Mouse (Mus musculus): ENCODE measurements around the gene Gucy1b2.

The Gucy1b2 gene

DNA sequence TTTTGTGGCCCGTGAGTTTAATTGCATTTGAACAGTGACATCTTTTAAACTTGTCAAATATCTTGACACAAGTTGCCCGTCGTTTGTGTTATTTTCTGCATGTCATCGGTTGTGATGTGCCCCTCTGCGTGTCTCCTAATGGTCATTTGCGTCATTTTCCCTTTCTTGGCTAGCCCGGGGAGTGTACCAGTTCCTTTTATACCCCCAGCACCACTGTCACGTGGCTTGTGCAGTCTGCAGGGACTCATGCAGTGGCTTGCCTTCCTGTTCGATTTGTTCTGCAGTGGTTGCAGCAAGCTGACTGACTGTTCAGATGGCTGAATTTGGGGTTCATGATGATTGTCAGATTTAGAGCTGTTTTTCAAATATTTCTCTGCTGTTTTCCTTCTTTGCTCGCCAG lies 82.1 kb downstream of the Gucy1b2 start:
- DNase-seq (ENCODE audit: low read depth, low spot score), result no peak

- peak; percentile 40 for DNase-seq (ENCODE audit: low read depth, low spot score)
These were observed 85.3 kb downstream of the Gucy1b2 start for GRCm38 (mm10) chr14:62370819-62371218.

GRCm38 (mm10) chr14:62363774-62364173 lies 92.3 kb downstream of the Gucy1b2 start:
- no peak for DNase-seq (ENCODE audit: low read depth, low spot score)

DNA sequence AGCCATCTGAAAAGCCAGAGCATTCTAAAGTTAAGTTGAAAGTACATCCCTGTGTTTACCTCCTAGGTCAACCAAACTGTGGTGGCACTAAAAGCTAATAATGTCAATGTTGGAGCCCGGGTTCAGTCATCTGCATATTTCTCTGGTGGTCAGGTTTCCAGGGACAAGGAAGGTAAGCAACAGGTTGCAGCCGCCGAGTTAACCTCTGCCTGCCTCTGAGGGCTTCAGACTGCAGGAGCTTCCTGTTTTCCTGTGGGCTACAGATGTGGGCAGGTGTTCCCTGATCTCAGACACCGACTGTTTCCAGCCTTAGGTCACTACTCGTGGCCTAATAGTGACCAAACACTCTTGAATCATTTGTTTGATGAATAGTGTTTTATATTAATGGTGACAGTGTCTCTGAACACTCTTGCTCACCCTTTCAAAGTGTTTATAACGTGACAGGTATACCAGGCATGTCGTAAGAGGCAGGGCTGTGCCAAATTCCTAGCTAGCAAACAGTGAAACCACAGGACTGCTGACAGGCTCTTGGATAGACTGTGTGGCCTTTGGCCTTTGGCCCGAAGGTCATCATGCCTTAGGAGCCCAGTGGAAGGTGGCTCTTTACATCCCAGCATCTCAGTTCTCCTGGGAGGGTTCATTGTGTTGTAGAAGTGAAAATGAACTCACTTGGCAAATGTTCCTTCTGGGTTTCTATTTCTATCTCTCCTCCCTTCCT lies 94.7 kb downstream of the Gucy1b2 start:
- no peak for DNase-seq (ENCODE audit: low read depth, low spot score)

GRCm38 (mm10) chr14:62355201-62355600 lies 100.9 kb downstream of the Gucy1b2 start:
- DNase-seq (ENCODE audit: low read depth, low spot score), result no peak

- DNase-seq (ENCODE audit: low read depth, low spot score), result no peak
These were observed 102.3 kb downstream of the Gucy1b2 start for GRCm38 (mm10) chr14:62353793-62354192.

DNA sequence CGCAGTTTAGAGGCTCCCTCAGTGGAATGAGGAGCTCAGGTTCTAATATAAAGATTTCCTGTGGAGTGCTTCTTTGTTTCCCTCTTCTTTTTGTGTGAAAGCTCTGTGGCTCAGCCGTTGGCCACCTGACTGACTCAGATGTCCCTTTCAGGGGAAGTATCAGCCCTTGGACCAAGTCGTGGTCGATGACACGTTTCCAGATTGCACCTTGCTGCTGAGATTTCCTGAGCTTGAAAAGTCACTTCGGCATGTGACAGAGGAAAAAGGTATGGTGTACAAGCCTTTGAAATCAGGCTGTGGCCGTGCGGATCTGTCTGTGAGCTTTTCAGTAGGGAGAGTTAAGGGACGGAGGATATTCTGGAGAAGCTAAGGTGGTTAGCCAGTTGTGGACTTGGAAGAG lies 102.7 kb downstream of the Gucy1b2 start:
- DNase-seq (ENCODE audit: low read depth, low spot score), result no peak

DNA sequence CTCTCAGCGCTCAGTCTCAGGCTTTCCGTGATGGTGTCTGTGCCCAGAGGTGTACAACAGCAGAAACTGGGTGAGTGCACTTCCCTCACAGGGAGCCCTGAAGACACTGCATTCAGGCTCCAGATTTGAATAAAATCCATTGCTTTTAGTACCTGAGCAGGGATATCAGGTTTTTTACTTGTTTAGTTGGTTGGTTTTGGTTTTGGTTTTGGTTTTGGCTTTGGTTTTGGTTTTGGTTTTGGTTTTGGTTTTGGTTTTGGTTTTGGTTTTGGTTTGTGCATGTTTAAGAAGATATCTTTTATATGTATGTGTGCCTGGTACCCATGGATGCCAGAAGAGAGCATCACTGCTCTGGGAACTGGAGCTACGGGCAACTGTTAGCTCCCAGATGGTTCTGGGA lies 105.2 kb downstream of the Gucy1b2 start:
- no peak for DNase-seq (ENCODE audit: low read depth, low spot score)

DNA sequence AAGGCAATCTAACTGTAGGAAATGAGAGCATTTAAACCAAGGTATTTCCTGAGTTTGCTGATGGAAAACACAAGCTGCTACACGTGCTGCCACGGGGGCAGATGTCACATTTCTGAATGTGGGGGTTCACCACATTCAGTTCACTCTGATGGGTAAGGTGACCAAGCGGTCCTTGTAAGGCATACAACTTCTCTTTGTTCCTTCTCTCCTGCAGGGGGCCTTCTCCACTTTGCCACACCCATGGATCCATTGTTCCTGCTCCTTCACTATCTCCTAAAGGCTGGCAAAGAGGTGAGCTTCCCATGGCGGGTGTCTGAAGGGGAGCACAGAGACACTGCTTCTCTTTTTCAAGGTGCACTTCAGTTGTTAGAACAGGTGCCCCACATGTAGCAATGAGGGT lies 105.9 kb downstream of the Gucy1b2 start:
- DNase-seq (ENCODE audit: low read depth, low spot score), result no peak

GRCm38 (mm10) chr14:62349786-62350185 lies 106.3 kb downstream of the Gucy1b2 start:
- DNase-seq (ENCODE audit: low read depth, low spot score), result no peak

DNA sequence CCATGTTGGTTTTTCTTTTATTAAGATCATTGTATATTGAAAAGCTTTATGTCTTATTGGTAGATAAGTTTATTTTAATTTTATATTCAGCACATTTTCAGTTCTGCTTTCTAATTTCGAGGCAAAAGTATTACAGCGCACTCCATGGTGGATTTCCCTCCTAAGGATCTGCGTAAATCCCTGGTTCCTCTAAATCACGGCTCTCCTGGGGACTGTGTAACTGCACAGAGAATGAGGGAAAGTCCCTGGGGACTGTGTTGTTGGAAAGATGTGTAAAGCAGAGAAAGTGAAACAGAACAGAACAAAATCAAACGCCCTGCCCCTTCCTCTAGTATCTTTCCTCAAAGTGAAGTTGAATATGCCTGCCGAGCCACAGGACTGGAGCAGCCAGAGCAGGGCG lies 109.0 kb downstream of the Gucy1b2 start:
- DNase-seq (ENCODE audit: low read depth, low spot score), result no peak

DNA sequence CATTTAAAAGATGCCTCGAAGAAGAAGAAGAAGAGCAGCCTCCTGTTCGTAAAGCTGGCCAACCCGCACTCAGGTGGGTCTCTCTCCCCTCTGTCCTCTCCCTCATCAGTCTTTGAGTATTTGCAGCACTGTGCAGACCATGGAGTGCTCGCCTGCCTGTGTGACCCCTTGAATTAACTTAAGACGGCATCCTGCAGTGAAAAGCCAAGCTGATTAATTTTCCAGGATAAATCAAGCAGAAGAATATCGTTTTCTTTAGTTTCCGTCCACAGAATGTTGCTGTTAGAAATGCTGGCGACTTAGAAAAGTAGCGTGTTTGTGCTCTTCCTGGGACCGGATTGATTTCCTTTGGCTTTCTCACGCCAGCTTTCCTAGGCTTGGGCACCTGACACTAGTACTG lies 109.5 kb downstream of the Gucy1b2 start:
- DNase-seq (ENCODE audit: low read depth, low spot score), result no peak
